Mouse (Mus musculus) kidney, adult 2 months (tissue): ENCODE measurements around the gene Ptn.
A peak's percentile ranks its signal among the peaks of the same experiment; 100 is the strongest.

Source experiments
- CTCF ChIP-seq: fragments of 200-500 bp; conservative IDR thresholded peaks from 2 replicates; pipeline ENCODE4 v1.5.1; 2011; ENCODE audit warnings: low read depth, mild to moderate bottlenecking, control low read depth, low read length, moderate library complexity, mixed read lengths; ENCODE audit not compliant: insufficient read depth, insufficient read length
- POLR2A ChIP-seq: fragments of 200-500 bp; IDR thresholded peaks from one replicate; pipeline ENCODE4 v1.6.1; 2011; ENCODE audit warnings: low read depth, low read length, control low read depth

- TF ChIP-seq CTCF (peak; percentile 66; the same call in 1 of the 2 replicates), POLR2A (no peak)
Measured at GRCm38 (mm10) chr6:36691497-36691896, 118.5 kb downstream of the Ptn start.
